Mouse (Mus musculus): ENCODE measurements around the gene Btbd35f29.
"Not testable (repeated sequence)": the region's sequence is repeated elsewhere in the genome, so short reads cannot be mapped to it uniquely, and the experiment has no call there.

Btbd35f29 gene

GRCm38 (mm10) chrX:31117374-31117773, at the start of gene Btbd35f29:
Btbd35f29 (plus strand) TSS chrX:31117674.
- DNase-seq: not testable (repeated sequence)

GRCm38 (mm10) chrX:31141416-31141815, 23.9 kb downstream of the Btbd35f29 start:
- DNase-seq: not testable (repeated sequence)

- not testable (repeated sequence) for DNase-seq
Measured at GRCm38 (mm10) chrX:31145144-31145543, 27.7 kb downstream of the Btbd35f29 start.

GRCm38 (mm10) chrX:31145835-31146234, 28.4 kb downstream of the Btbd35f29 start:
- not testable (repeated sequence) for DNase-seq

- not testable (repeated sequence) for DNase-seq
Measured at GRCm38 (mm10) chrX:31158534-31159085, 41.1 kb downstream of the Btbd35f29 start.

GRCm38 (mm10) chrX:31159450-31160322, 42.2 kb downstream of the Btbd35f29 start:
- not testable (repeated sequence) for DNase-seq

- DNase-seq: not testable (repeated sequence)
Measured at GRCm38 (mm10) chrX:31160554-31160953, 43.1 kb downstream of the Btbd35f29 start.

- DNase-seq: not testable (repeated sequence)
Measured at GRCm38 (mm10) chrX:31162638-31163037, 45.2 kb downstream of the Btbd35f29 start.

GRCm38 (mm10) chrX:31165193-31165592, 47.7 kb downstream of the Btbd35f29 start:
- not testable (repeated sequence) for DNase-seq

All from kidney, adult 18-20 months (tissue).